Mouse (Mus musculus) stomach, embryonic 14.5 days (tissue): ENCODE results near the gene Olfr616. TPM values are rescaled to one million over a fixed set of nuclear protein-coding genes. Genes with fewer than 3 reads are reported as not detected.
"Not testable (repeated sequence)": the region's sequence is repeated elsewhere in the genome, so short reads cannot be mapped to it uniquely, and the experiment has no call there.

Experiments
- ATAC-seq: fragments of 200-750 bp; cut with Nextera tagmentation; 2 replicates; pipeline ENCODE4 v1.8.0; 2017; ENCODE audit warnings: low read depth, moderate TSS enrichment; ENCODE audit not compliant: insufficient number of reproducible peaks, insufficient read depth, low FRiP score
- H3K27ac ChIP-seq: fragments of 300-500 bp; sonication (generic); 2 replicates; pipeline ENCODE4 v1.5.1; 2014; ENCODE audit warnings: mild to moderate bottlenecking, low read length, moderate library complexity, mixed read lengths
- H3K27me3 ChIP-seq: fragments of 300-500 bp; sonication (generic); 2 replicates; pipeline ENCODE4 v1.6.1; 2014; ENCODE audit warnings: low read length, control low read depth, mixed read lengths; ENCODE audit not compliant: control insufficient read depth, insufficient read depth
- H3K36me3 ChIP-seq: fragments of 300-500 bp; sonication (generic); 2 replicates; pipeline ENCODE4 v1.6.1; 2014; ENCODE audit warnings: mild to moderate bottlenecking, control low read depth, low read length, moderate library complexity, mixed read lengths; ENCODE audit not compliant: control insufficient read depth, insufficient read depth
- H3K4me1 ChIP-seq: fragments of 300-500 bp; sonication (generic); 2 replicates; pipeline ENCODE4 v1.6.1; 2014; ENCODE audit warnings: low read length, control low read depth, mixed read lengths; ENCODE audit not compliant: control insufficient read depth, insufficient read depth
- H3K4me2 ChIP-seq: fragments of 300-500 bp; sonication (generic); replicated peaks from 2 replicates; pipeline ENCODE4 v1.6.1; 2014; ENCODE audit warnings: low read depth, low read length, control low read depth
- H3K4me3 ChIP-seq: fragments of 300-500 bp; sonication (generic); 2 replicates; pipeline ENCODE4 v1.5.1; 2014; ENCODE audit warnings: low read depth, low read length, control low read depth
- H3K9ac ChIP-seq: fragments of 300-500 bp; sonication (generic); replicated peaks from 2 replicates; pipeline ENCODE4 v1.6.1; 2014; ENCODE audit warnings: low read depth, mild to moderate bottlenecking, control low read depth, low read length, moderate library complexity, mixed read lengths
- H3K9me3 ChIP-seq: fragments of 300-500 bp; sonication (generic); 2 replicates; pipeline ENCODE4 v1.6.1; 2016; ENCODE audit warnings: low read depth, low read length, control low read depth; ENCODE audit not compliant: control insufficient read depth
- WGBS: fragments of 180-500 bp; shearing (Covaris S2); extraction: QIAGEN DNeasy Blood & Tissue Kit; methylation state at CpG from one replicate; pipeline ENCODE4 v1.1.7; 2014; 5-methylcytosine and 5-hydroxymethylcytosine counted together
- polyA plus RNA-seq: library from polyadenylated mRNA; unstranded; fragments of >200 nt; fragmentation: Nextera tagmentation; extraction: Ambion mirVana; gene quantifications from 2 replicates; pipeline ENCODE4 v1.2.1, GENCODE M21; 2014

The Olfr616 gene
- not detected in 2 replicates for polyA plus RNA-seq

DNA sequence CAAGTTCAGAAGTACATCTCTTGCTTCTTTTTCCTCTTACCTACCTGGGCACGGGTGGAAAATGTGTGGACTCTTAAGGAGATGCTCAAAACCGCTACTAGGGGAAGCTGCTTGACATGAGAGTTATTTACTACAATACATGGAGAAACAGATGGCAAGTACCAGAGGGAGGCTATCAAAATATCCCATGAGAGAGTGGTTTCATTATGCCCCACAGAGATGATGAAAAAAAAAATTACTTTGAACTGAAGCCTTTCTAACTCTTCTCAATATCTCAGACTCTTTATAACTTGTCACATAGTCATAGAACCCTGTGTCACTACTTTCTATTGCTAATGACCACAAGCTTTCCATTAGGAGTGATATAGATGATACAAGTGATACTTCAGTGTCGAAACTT, at the start of gene Olfr616:
Gene Olfr616, minus strand, starts transcription at position 101 of the 400 bp plus-strand sequence.
- ATAC-seq = no peak
- WGBS = 88% methylated on average over 3 of the region's 3 CpGs
- H3K4me3 ChIP-seq = no peak within 1 kb of the TSS

DNA sequence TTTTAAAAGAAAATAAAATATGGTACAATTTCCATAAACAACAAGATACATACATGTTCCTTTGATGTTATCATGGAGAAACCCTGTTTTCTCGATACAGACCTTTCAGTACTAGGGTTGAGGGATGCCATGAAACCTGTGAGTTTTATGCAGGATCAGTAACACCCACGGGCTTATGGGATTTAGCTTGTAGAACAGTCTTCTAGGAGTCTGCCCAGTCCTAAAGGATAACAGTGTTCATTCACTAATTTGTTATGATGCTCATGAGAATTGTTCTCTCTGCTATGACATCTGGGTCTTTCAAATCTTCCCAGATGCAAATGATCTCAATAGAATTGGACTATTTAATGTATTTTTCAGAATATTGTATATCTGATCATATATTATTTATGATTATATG, 43.5 kb upstream of the Olfr616 start, which contains the start of gene Olfr620:
Gene Olfr620, minus strand, starts transcription at position 101 of the 400 bp plus-strand sequence.
- 76% methylated on average over 2 of the region's 2 CpGs for WGBS

More for the DNA sequence above, at the start of gene Olfr616:
- no peaks in the 10 kb centered on the region for H3K36me3 ChIP-seq
- H3K27me3 ChIP-seq = no peaks in the 10 kb centered on the region
- no peak within 1 kb of the TSS for H3K4me2 ChIP-seq
- no peak within 1 kb of the TSS for H3K27ac ChIP-seq
- H3K9me3 ChIP-seq = no peaks in the 10 kb centered on the region
- no peak within 1 kb of the TSS for H3K9ac ChIP-seq
- H3K4me1 ChIP-seq = no peaks in the 10 kb centered on the region

DNA sequence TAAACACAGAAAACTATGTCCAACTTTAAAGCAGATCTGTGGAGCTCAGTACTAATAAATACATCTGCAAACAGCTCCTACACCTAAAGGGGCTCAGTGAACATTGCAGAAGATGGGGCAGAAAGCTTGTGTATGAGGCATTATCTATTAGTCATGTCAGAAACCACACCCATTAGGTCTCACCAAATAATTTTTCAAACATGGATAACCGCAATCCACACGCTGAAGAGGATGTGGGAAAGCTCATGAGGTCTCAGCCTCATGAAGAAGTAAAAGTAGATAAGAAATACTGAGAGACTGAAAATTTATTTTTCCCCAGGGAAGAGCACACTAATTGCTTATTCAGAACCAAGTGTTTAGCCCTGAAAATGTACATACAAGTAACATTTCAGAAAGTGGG, 38.5 kb upstream of the Olfr616 start:
- no peak overlapping the region for H3K4me3 ChIP-seq
- H3K36me3 ChIP-seq = no peaks in the 10 kb centered on the region
- H3K9ac ChIP-seq = no peak overlapping the region
- WGBS = 78% methylated on average over 2 of the region's 2 CpGs
- no peak overlapping the region for H3K4me2 ChIP-seq
- no peaks in the 10 kb centered on the region for H3K4me1 ChIP-seq
- no peak for ATAC-seq
- H3K9me3 ChIP-seq = no peaks in the 10 kb centered on the region
- H3K27ac ChIP-seq = no peak overlapping the region
- no peaks in the 10 kb centered on the region for H3K27me3 ChIP-seq

More for the DNA sequence above, 43.5 kb upstream of the Olfr616 start, which contains the start of gene Olfr620:
- no peak within 1 kb of the TSS for H3K4me3 ChIP-seq
- no peaks in the 10 kb centered on the region for H3K4me1 ChIP-seq
- H3K27ac ChIP-seq = no peak within 1 kb of the TSS
- H3K9me3 ChIP-seq = no peaks in the 10 kb centered on the region
- no peak within 1 kb of the TSS for H3K4me2 ChIP-seq
- no peak for ATAC-seq
- H3K27me3 ChIP-seq = no peaks in the 10 kb centered on the region
- H3K9ac ChIP-seq = no peak within 1 kb of the TSS
- no peaks in the 10 kb centered on the region for H3K36me3 ChIP-seq

DNA sequence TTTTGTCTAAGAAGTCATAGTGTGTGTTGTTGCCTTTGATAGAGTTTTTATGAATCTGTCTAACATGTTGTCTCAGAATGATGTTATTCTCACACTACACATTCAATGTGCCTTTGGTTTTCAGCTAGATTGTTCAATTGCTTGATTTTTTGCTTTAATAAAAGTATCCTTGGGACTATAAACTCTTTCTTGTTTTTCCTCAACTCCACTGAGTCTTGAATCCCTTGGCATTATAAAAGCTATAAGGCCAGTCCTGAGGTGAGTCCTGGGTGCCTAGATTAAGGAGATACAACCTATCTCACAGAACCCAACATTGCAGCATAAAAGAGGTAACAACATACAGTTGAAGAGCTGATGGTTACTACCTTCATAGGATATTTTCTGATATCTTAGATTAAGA, 31.3 kb upstream of the Olfr616 start, which contains the start of gene Olfr619:
Gene Olfr619, plus strand, starts transcription at position 301 of the 400 bp plus-strand sequence.
- no peak for ATAC-seq
- Histone ChIP-seq H3K4me2 (no peak within 1 kb of the TSS), H3K36me3 (no peaks in the 10 kb centered on the region), H3K4me1 (no peaks in the 10 kb centered on the region), H3K4me3 (no peak within 1 kb of the TSS), H3K9ac (no peak within 1 kb of the TSS), H3K9me3 (no peaks in the 10 kb centered on the region), H3K27ac (no peak within 1 kb of the TSS), H3K27me3 (no peaks in the 10 kb centered on the region)

DNA sequence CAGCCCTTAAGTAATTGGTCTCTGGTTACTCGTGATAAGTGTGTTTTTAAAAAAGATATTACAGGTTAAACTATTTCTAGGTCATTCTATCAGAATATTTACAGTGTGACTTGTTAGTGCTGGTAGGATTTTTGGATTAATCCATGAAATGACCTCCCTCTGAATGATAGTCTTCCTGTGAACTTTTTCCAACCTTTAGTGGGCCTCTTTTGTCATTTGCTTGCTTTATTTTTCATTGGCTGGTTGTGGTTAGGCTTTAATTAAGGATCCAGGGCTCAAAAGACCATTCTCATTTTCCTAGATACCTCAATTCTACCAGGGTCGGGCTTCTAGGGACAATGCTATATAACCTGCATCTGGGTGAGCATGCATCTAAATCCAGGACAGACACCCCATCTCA, 20.9 kb upstream of the Olfr616 start, which contains the start of gene Olfr618:
Gene Olfr618, plus strand, starts transcription at position 301 of the 400 bp plus-strand sequence.
- Histone ChIP-seq H3K27me3 (no peaks in the 10 kb centered on the region), H3K4me3 (no peak within 1 kb of the TSS), H3K4me1 (no peaks in the 10 kb centered on the region), H3K4me2 (no peak within 1 kb of the TSS), H3K36me3 (no peaks in the 10 kb centered on the region), H3K9me3 (no peaks in the 10 kb centered on the region), H3K27ac (no peak within 1 kb of the TSS), H3K9ac (no peak within 1 kb of the TSS)
- 75% methylated on average over 2 of the region's 2 CpGs for WGBS
- ATAC-seq = no peak

DNA sequence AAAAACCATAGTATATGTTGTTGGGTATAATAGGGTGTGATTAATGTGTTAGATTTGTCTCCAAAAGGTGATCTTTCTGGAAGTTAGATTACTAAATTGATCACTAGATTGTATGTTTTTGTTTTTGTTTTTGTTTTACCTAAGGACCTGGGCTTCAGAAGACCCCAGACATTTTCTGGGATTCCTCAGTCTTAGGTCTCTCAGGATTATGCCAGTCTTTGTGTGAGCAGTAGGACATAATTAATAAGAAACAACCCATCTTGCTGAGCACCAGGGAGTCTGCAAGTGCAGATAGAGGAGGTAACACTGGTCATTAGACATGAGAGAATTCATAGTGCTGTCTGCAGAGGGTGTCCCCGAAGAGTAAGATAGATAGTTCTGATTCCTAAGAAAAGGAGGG, 3.8 kb upstream of the Olfr616 start, which contains the start of gene Olfr617:
Gene Olfr617, plus strand, starts transcription at position 301 of the 400 bp plus-strand sequence.
- Histone ChIP-seq H3K27ac (no peak within 1 kb of the TSS), H3K4me1 (no peaks in the 10 kb centered on the region), H3K4me2 (no peak within 1 kb of the TSS), H3K27me3 (no peaks in the 10 kb centered on the region), H3K9ac (no peak within 1 kb of the TSS), H3K36me3 (no peaks in the 10 kb centered on the region), H3K4me3 (no peak within 1 kb of the TSS), H3K9me3 (no peaks in the 10 kb centered on the region)
- no peak for ATAC-seq
- 88% methylated on average over 1 of the region's 1 CpGs for WGBS

DNA sequence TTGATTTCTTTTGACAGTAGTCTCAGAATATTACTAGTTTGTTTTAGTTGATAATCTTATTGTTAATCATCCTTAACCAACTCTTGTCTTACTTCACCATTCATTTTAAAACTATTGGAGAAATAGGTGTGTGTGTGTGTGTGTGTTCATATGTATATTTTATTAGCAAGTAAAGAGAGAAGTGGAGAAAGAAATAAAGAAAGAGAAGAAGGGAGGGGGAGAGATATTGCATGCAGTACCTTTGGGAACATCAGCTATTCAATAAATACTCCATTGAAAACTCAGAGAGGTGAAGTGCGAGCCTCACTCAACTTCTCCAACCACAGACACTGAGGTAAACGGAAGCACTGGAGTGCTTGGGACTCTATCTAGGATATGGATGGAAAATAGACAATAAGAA, 13.2 kb downstream of the Olfr616 start, which contains the start of gene Olfr615:
Gene Olfr615, plus strand, starts transcription at position 301 of the 400 bp plus-strand sequence.
- no peaks in the 10 kb centered on the region for H3K4me1 ChIP-seq
- WGBS = 81% methylated on average over 2 of the region's 2 CpGs
- H3K27ac ChIP-seq = no peak within 1 kb of the TSS
- H3K4me3 ChIP-seq = no peak within 1 kb of the TSS
- no peaks in the 10 kb centered on the region for H3K36me3 ChIP-seq
- no peak within 1 kb of the TSS for H3K4me2 ChIP-seq
- H3K9ac ChIP-seq = no peak within 1 kb of the TSS
- H3K27me3 ChIP-seq = no peaks in the 10 kb centered on the region
- no peak for ATAC-seq
- no peaks in the 10 kb centered on the region for H3K9me3 ChIP-seq

DNA sequence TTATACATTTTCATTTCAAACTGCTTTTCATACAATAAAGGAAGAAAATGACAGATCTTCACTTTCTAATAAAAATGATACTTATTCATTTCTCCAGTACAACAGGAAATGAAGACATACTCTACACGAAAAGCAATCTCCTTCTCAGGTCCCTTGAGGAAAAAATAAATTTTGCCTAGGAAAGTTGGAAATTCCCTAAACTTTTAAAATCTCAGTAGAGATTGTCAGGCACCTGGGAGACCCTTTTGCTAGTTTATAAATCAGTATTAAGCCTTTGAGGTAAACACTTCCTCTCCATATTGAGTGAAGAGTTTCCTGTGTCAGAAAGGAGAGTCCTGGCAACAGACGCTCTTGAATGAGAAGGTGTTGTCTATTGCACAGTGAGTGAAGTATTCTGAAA, 21.2 kb downstream of the Olfr616 start, which contains the start of gene Olfr613:
Gene Olfr613, plus strand, starts transcription at position 301 of the 400 bp plus-strand sequence.
- ATAC-seq = no peak
- Histone ChIP-seq H3K27ac (no peak within 1 kb of the TSS), H3K4me3 (no peak within 1 kb of the TSS), H3K36me3 (no peaks in the 10 kb centered on the region), H3K4me1 (no peaks in the 10 kb centered on the region), H3K9ac (no peak within 1 kb of the TSS), H3K4me2 (no peak within 1 kb of the TSS), H3K27me3 (no peaks in the 10 kb centered on the region), H3K9me3 (no peaks in the 10 kb centered on the region)
- WGBS = 67% methylated on average over 2 of the region's 2 CpGs

DNA sequence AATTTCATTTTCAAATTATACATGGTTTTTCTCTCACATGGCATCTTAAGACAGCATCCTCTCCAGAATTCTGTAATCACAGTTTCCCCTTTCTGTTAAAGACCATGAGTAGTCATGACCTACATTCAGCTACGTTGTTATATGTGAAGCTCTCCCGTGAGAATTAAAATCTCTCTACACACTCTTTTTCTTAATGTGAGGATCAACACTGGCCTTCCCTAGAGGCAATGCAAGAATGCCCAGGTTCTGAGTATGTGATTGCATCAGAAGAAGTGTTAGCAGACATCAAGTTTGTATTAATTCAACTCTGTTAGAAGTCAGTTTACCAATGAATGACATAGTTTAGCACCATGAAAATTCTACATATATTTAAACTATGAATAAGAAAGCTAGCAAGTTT, 26.3 kb downstream of the Olfr616 start, which contains the start of gene Olfr612:
Gene Olfr612, minus strand, starts transcription at position 101 of the 400 bp plus-strand sequence.
- not testable (repeated sequence) for H3K4me2 ChIP-seq, H3K27ac ChIP-seq, H3K9me3 ChIP-seq, H3K4me1 ChIP-seq, H3K36me3 ChIP-seq, H3K27me3 ChIP-seq, H3K4me3 ChIP-seq, H3K9ac ChIP-seq, ATAC-seq
- 81% methylated on average over 2 of the region's 2 CpGs for WGBS
